Mouse (Mus musculus): ENCODE results near the gene Tsc2.

DNA sequence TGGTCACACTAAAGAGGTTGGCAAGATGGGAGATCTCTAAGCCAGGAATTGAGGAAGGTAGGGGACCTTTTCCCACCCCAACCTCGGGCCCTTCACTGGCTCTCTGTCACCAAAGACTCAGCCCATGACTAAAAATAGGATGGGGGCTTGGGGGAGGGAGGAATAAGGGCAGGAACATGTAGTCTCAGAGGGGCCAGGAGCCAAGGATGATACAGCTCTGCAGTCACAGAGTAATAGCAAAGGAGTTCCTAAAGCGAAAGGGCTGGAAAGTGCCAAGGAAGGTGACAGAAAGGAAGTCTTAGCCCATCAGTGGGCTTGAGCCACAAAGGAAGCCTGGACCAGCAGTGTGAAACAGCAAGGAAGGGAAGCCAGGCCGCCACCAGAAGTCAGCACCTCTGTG is 19.4 kb upstream of the Tsc2 start:
- TF ChIP-seq CTCF (IDR thresholded peaks at IDR 0.05; ENCODE audit: low read depth), result no peak
- TF ChIP-seq EP300 (IDR thresholded peaks at IDR 0.05; ENCODE audit: low read depth), result no peak
